In genomic region chr1:133908659-133909575, GRCm38 (mm10) we compare ENCODE assay signal across 8 mouse cellular contexts. TPM values are rescaled to one million over a fixed set of nuclear protein-coding genes. Genes with fewer than 3 reads are reported as not detected.
DNase-seq lines count a peak whose midpoint lies in the region; ATAC-seq and TF ChIP-seq lines count a peak whose summit lies in the region.

No protein-coding gene starts in this region.

- TF ChIP-seq CTCF in gastrocnemius, adult 2 months (IDR thresholded peaks at IDR 0.05): no peak
- no peak for TF ChIP-seq CTCF in liver, embryonic 14.5 days (IDR thresholded peaks at IDR 0.05; ENCODE audit: low read depth)

- DNase-seq in ovary, postnatal 10 days (ENCODE audit: low spot score): peak; percentile 43
- DNase-seq in ovary, postnatal 14 days (ENCODE audit: low spot score): no peak
- peak; percentile 61 for DNase-seq in cerebellum, adult 11 months
- peak; percentile 67 for DNase-seq in gastrocnemius, adult 2 months
- DNase-seq in liver, embryonic 14.5 days (ENCODE audit: low read depth in 3 of 3, low spot score in 3 of 3): no peak
- DNase-seq in spleen, adult 18-20 months: no peak

- TF ChIP-seq EP300 in liver, embryonic 14.5 days (IDR thresholded peaks at IDR 0.05; ENCODE audit: low read depth): no peak

- peak overlapping the region; percentile 71 for H3K4me3 ChIP-seq in gastrocnemius, adult 2 months
- H3K4me3 ChIP-seq in intestine, embryonic 16.5 days (ENCODE audit: low read length): peak overlapping the region; percentile 43
- peak overlapping the region; percentile 26 to 39 for H3K4me3 ChIP-seq in liver, embryonic 14.5 days (ENCODE audit: insufficient read depth in 1 of 2, low read depth in 2 of 2, low read length in 2 of 2)
- peak overlapping the region; percentile 42 for H3K4me3 ChIP-seq in neural tube, embryonic 13.5 days

- ATAC-seq in intestine, embryonic 16.5 days: peak; percentile 59
- peak; percentile 17; the same call in 1 of the 2 replicates for ATAC-seq in liver, embryonic 14.5 days (ENCODE audit: insufficient read depth)
- ATAC-seq in neural tube, embryonic 13.5 days (ENCODE audit: low read depth): peak; percentile 2

- peak overlapping the region; percentile 76 for H3K4me2 ChIP-seq in intestine, embryonic 16.5 days (ENCODE audit: low read depth, low read length)
- H3K4me2 ChIP-seq in liver, embryonic 14.5 days (ENCODE audit: low read depth): peak overlapping the region; percentile 69
- peak overlapping the region; percentile 81 for H3K4me2 ChIP-seq in neural tube, embryonic 13.5 days

- peak overlapping the region; percentile 67 for H3K9ac ChIP-seq in intestine, embryonic 16.5 days (ENCODE audit: low read depth, low read length)
- peak overlapping the region; percentile 20; the same call in 1 of the 2 replicates for H3K9ac ChIP-seq in liver, embryonic 14.5 days (replicated peaks)
- H3K9ac ChIP-seq in neural tube, embryonic 13.5 days: peak overlapping the region; percentile 75

- no peaks in the 10 kb centered on the region for H3K36me3 ChIP-seq in intestine, embryonic 16.5 days (ENCODE audit: control insufficient read depth, insufficient read depth, low read length)
- H3K36me3 ChIP-seq in liver, embryonic 14.5 days (replicated peaks; ENCODE audit: control insufficient read depth, insufficient read depth, low read depth): no peaks in the 10 kb centered on the region
- H3K36me3 ChIP-seq in neural tube, embryonic 13.5 days: no peaks in the 10 kb centered on the region

- peak overlapping the region; percentile 69 for H3K27ac ChIP-seq in gastrocnemius, adult 2 months
- H3K27ac ChIP-seq in intestine, embryonic 16.5 days (ENCODE audit: low read length): peak overlapping the region; percentile 71
- H3K27ac ChIP-seq in liver, embryonic 14.5 days: no peak overlapping the region
- peak overlapping the region; percentile 86 for H3K27ac ChIP-seq in neural tube, embryonic 13.5 days (replicated peaks)

- WGBS in intestine, embryonic 16.5 days: 14% methylated on average over 27 of the region's 27 CpGs
- WGBS in liver, embryonic 14.5 days (ENCODE audit: insufficient replicate concordance): 15% methylated on average over 27 of the region's 27 CpGs
- 13% methylated on average over 27 of the region's 27 CpGs for WGBS in neural tube, embryonic 13.5 days

- peaks cover 14% of the 10 kb centered on the region for H3K4me1 ChIP-seq in intestine, embryonic 16.5 days (ENCODE audit: control insufficient read depth, insufficient read depth, low read length)
- peaks cover 0 to 17% of the 10 kb centered on the region in 2 experiments for H3K4me1 ChIP-seq in liver, embryonic 14.5 days (replicated peaks; ENCODE audit: control insufficient read depth in 2 of 2, insufficient read depth in 2 of 2, low read length in 1 of 2)
- peaks cover 37% of the 10 kb centered on the region for H3K4me1 ChIP-seq in neural tube, embryonic 13.5 days (replicated peaks)

- intact Hi-C loops in gastrocnemius, adult 2 months (cut with DNase I): no loop called here

- no peaks in the 10 kb centered on the region for H3K27me3 ChIP-seq in intestine, embryonic 16.5 days (replicated peaks; ENCODE audit: control insufficient read depth, insufficient read depth, low read length)
- H3K27me3 ChIP-seq in liver, embryonic 14.5 days (ENCODE audit: control insufficient read depth, insufficient read depth, low read length): peaks cover 20% of the 10 kb centered on the region
- H3K27me3 ChIP-seq in neural tube, embryonic 13.5 days: 0 out of 2 replicates have a peak, but pooled peaks cover 10% of the 10 kb centered on the region

- H3K9me3 ChIP-seq in intestine, embryonic 16.5 days (ENCODE audit: control insufficient read depth, low read length): no peaks in the 10 kb centered on the region
- no peaks in the 10 kb centered on the region for H3K9me3 ChIP-seq in liver, embryonic 14.5 days (ENCODE audit: control insufficient read depth, low read length)
- H3K9me3 ChIP-seq in neural tube, embryonic 13.5 days: no peaks in the 10 kb centered on the region

RNA-seq across cellular contexts. Expression of gene Optc, which starts 1.1 kb away (rescaled TPM):
- total RNA-seq in gastrocnemius, adult 2 months (2021): under 1 TPM in 1 of 2 experiments, not detected in 1; 0.13 TPM
- 1.1 and 1.3 TPM in 2 replicates for polyA plus RNA-seq in intestine, embryonic 16.5 days (2015; fragmentation: Nextera tagmentation; extraction: Ambion mirVana)
- 0.11 and 0.23 TPM in 2 replicates for polyA plus RNA-seq in liver, embryonic 14.5 days (2012; rRNA removed)
- polyA plus RNA-seq in liver, embryonic 14.5 days (2014; fragmentation: Nextera tagmentation; extraction: Ambion mirVana): not detected in 2 replicates
- polyA plus RNA-seq in neural tube, embryonic 13.5 days (2015; fragmentation: Nextera tagmentation; extraction: Ambion mirVana): 2.0 and 2.4 TPM in 2 replicates

RNA-seq across cellular contexts. Expression of gene Prelp, which starts 12.3 kb away (rescaled TPM):
- 10 to 100 TPM; 19.5 to 66.5 TPM for total RNA-seq in gastrocnemius, adult 2 months (2021)
- polyA plus RNA-seq in intestine, embryonic 16.5 days (2015; fragmentation: Nextera tagmentation; extraction: Ambion mirVana): 2.7 and 2.9 TPM in 2 replicates
- polyA plus RNA-seq in liver, embryonic 14.5 days (2012; rRNA removed): 1.6 and 1.7 TPM in 2 replicates
- 1.9 and 2.1 TPM in 2 replicates for polyA plus RNA-seq in liver, embryonic 14.5 days (2014; fragmentation: Nextera tagmentation; extraction: Ambion mirVana)
- polyA plus RNA-seq in neural tube, embryonic 13.5 days (2015; fragmentation: Nextera tagmentation; extraction: Ambion mirVana): 8.2 and 10.1 TPM in 2 replicates

Comparison
In these comparisons a context has a peak if more than half of its experiments do, and no peak if none do; other contexts are left out.
1. DNase-seq: peak in ovary, postnatal 10 days (single experiment), cerebellum, adult 11 months (single experiment) and gastrocnemius, adult 2 months (single experiment); none in ovary, postnatal 14 days (single experiment), liver, embryonic 14.5 days (0 of 3) and spleen, adult 18-20 months (0 of 2).
2. ATAC-seq: peak in every context shown above with its lines; median percentile 59 in intestine, embryonic 16.5 days; 17 in liver, embryonic 14.5 days; 2 in neural tube, embryonic 13.5 days.
3. H3K9ac ChIP-seq: peak in every context shown above with its lines; median percentile 75 in neural tube, embryonic 13.5 days; 67 in intestine, embryonic 16.5 days; 20 in liver, embryonic 14.5 days.
4. Peak in every context shown above with its lines, with median percentiles within 50 percentile points of each other: H3K4me3 ChIP-seq and H3K4me2 ChIP-seq.